Mouse (Mus musculus) spleen, embryonic (tissue): ENCODE data around the gene Eno3.

ENCODE experiments used
- CTCF ChIA-PET: fragments of 350-600 bp; sonication (Branson Sonifier 250); formaldehyde crosslinking; loops from one replicate; lab custom pipeline; 2022; lab: Charles Lee

The Eno3 gene

GRCm38 (mm10) chr11:70706127-70706526 lies 49.1 kb downstream of the Eno3 start:
- CTCF ChIA-PET: interaction anchor here (0.6 to 0.7 kb wide), 2 partner anchors 19 to 1704 kb away, joined by 3 read pairs; no protein-coding TSS in a partner anchor

DNA sequence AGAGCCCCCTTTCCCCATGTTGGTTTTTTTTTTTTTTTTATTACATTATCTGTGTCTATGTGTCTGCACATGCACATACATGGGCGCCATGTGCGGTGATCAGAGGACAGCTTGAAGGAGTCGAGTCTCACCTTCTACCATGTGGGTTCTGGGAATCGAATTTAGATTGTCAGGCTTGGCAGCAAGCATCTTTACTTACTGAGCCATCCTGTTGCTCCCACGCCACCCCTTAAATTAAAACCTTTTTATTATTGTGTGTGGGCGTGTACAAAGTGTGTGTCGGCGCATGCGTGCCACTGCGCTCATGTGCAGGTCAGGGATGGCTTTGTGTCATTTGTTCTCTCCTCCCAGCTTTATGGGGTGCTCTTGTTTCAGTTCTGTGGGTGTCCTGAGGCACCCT lies 54.0 kb downstream of the Eno3 start:
- CTCF ChIA-PET: no interaction called here
